Mouse (Mus musculus) spleen, postnatal 36 days (tissue): Measurements from ENCODE around the gene Gm10230.
"Not testable (repeated sequence)": the region's sequence is repeated elsewhere in the genome, so short reads cannot be mapped to it uniquely, and the experiment has no call there.

ENCODE experiments used
- DNase-seq, 2 experiments: peaks; one replicate each; pipeline ENCODE4 v3.0.0; 2022; ENCODE audit warnings: low spot score in 2 of 2, mixed read lengths in 1 of 2

Gm10230 gene

DNA sequence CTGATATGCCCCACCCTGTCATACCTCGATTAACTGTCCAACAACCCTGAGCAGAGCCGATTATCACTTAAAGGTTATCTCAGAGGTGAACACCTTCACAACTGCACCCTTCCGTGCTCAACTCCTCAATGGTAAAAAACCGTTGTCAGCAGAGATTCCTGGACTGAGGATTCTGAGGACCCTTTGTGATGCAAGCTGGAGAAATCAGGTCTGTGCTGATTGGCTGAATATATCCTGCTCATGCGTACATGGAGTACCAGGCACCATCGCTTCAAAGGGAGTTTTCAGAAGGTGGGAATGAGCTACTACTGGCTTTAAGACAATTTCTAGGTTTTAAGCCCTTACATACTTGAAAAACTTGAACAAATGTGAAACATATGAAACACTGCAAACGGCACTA lies at the start of gene Gm10230:
Gene Gm10230 (minus strand): TSS at position 101 of the 400 bp plus-strand sequence.
- DNase-seq: not testable (repeated sequence)
